Mouse (Mus musculus) liver, postnatal 0 days (tissue): Measurements from ENCODE around the gene Tpst1. TPM values are rescaled to one million over a fixed set of nuclear protein-coding genes. Genes with fewer than 3 reads are reported as not detected.

ENCODE experiments used
- ATAC-seq: fragments of 200-750 bp; cut with Nextera tagmentation; 2 replicates; pipeline ENCODE4 v1.8.0; 2017; ENCODE audit warnings: mild to moderate bottlenecking, moderate library complexity
- DNase-seq: peaks from one replicate; pipeline ENCODE4 v3.0.0-alpha.2; 2016
- H3K27ac ChIP-seq: fragments of 300-500 bp; sonication (generic); 2 replicates; pipeline ENCODE4 v1.5.1; 2014; ENCODE audit warnings: antibody characterized with exemption, moderate library complexity, mild to moderate bottlenecking, low read depth
- H3K27me3 ChIP-seq: fragments of 300-500 bp; sonication (generic); 2 replicates; pipeline ENCODE4 v1.6.1; 2014; ENCODE audit warnings: low read length, control low read depth, mixed read lengths; ENCODE audit not compliant: insufficient read depth
- H3K36me3 ChIP-seq: fragments of 300-500 bp; sonication (generic); replicated peaks from 2 replicates; pipeline ENCODE4 v1.6.1; 2014; ENCODE audit warnings: mild to moderate bottlenecking, control low read depth, low read length, moderate library complexity, mixed read lengths; ENCODE audit not compliant: insufficient read depth
- H3K4me1 ChIP-seq: fragments of 300-500 bp; sonication (generic); 2 replicates; pipeline ENCODE4 v1.6.1; 2014; ENCODE audit warnings: antibody characterized with exemption, mild to moderate bottlenecking, control low read depth; ENCODE audit not compliant: insufficient read depth
- H3K4me2 ChIP-seq: fragments of 300-500 bp; sonication (generic); 2 replicates; pipeline ENCODE4 v1.6.1; 2014; ENCODE audit warnings: low read depth, mild to moderate bottlenecking, low read length, moderate library complexity, mixed read lengths
- H3K4me3 ChIP-seq: fragments of 300-500 bp; sonication (generic); 2 replicates; pipeline ENCODE4 v1.5.1; 2014; ENCODE audit warnings: low read depth, low read length
- H3K9ac ChIP-seq: fragments of 300-500 bp; sonication (generic); replicated peaks from 2 replicates; pipeline ENCODE4 v1.6.1; 2014; ENCODE audit warnings: mild to moderate bottlenecking, moderate library complexity
- H3K9me3 ChIP-seq: fragments of 300-500 bp; sonication (generic); 2 replicates; pipeline ENCODE4 v1.6.1; 2016; ENCODE audit warnings: mild to moderate bottlenecking, control low read depth, low read length, mixed read lengths
- CTCF ChIP-seq: sonication (generic); IDR thresholded peaks from 2 replicates; pipeline ENCODE4 v1.5.1; 2016; ENCODE audit warnings: antibody characterized with exemption, low read depth
- EP300 ChIP-seq: IDR thresholded peaks from 2 replicates; pipeline ENCODE4 v1.6.1; 2016; ENCODE audit warnings: antibody characterized with exemption, low read depth, mild to moderate bottlenecking
- WGBS: fragments of 180-500 bp; shearing (Covaris S2); extraction: QIAGEN DNeasy Blood & Tissue Kit; methylation state at CpG from one replicate; pipeline ENCODE4 v1.1.7; 2014; ENCODE audit not compliant: insufficient replicate concordance; 5-methylcytosine and 5-hydroxymethylcytosine counted together
- polyA plus RNA-seq: library from polyadenylated mRNA; unstranded; fragments of >200 nt; fragmentation: Nextera tagmentation; extraction: Ambion mirVana; gene quantifications from 2 replicates; pipeline ENCODE4 v1.2.1, GENCODE M21; 2015

Tpst1 gene
- polyA plus RNA-seq, 1 experiment from 2014 or later: 23.8 TPM

GRCm38 (mm10) chr5:130120904-130121303, 47.8 kb downstream of the Tpst1 start:
- Histone ChIP-seq H3K4me2 (no peak overlapping the region), H3K9me3 (no peaks in the 10 kb centered on the region), H3K4me3 (no peak overlapping the region), H3K4me1 (no peaks in the 10 kb centered on the region), H3K27me3 (no peaks in the 10 kb centered on the region), H3K9ac (no peak overlapping the region), H3K27ac (no peak overlapping the region), H3K36me3 (no peaks in the 10 kb centered on the region; the same call in 1 of the 2 replicates)
- no peak for TF ChIP-seq EP300
- no peak for TF ChIP-seq CTCF
- 74% methylated on average over 6 of the region's 6 CpGs for WGBS
- ATAC-seq: peak; percentile 51
- DNase-seq: no peak

- Histone ChIP-seq H3K4me1 (no peaks in the 10 kb centered on the region), H3K9ac (no peak overlapping the region), H3K27me3 (no peaks in the 10 kb centered on the region), H3K27ac (no peak overlapping the region), H3K4me2 (no peak overlapping the region), H3K9me3 (no peaks in the 10 kb centered on the region), H3K4me3 (no peak overlapping the region), H3K36me3 (no peaks in the 10 kb centered on the region)
- WGBS: 85% methylated on average over 2 of the region's 2 CpGs
- DNase-seq (no peak), ATAC-seq (no peak)
- TF ChIP-seq EP300: no peak
- no peak for TF ChIP-seq CTCF
Measured at GRCm38 (mm10) chr5:130122355-130122754, 49.2 kb downstream of the Tpst1 start.

- Histone ChIP-seq H3K27ac (no peak overlapping the region), H3K9me3 (no peaks in the 10 kb centered on the region), H3K9ac (no peak overlapping the region), H3K27me3 (no peaks in the 10 kb centered on the region), H3K4me1 (no peaks in the 10 kb centered on the region; the same call in 1 of the 2 replicates), H3K4me2 (no peak overlapping the region), H3K36me3 (no peaks in the 10 kb centered on the region), H3K4me3 (no peak overlapping the region)
- DNase-seq: no peak
- 83% methylated on average over 5 of the region's 5 CpGs for WGBS
- TF ChIP-seq EP300 (no peak), CTCF (no peak)
- no peak for ATAC-seq
Measured at GRCm38 (mm10) chr5:130124271-130124670, 51.1 kb downstream of the Tpst1 start.

GRCm38 (mm10) chr5:130128686-130129523, 55.8 kb downstream of the Tpst1 start:
- WGBS: 68% methylated on average over 11 of the region's 11 CpGs
- TF ChIP-seq CTCF (no peak), EP300 (no peak)
- Histone ChIP-seq H3K9ac (no peak overlapping the region), H3K4me1 (no peaks in the 10 kb centered on the region; the same call in 1 of the 2 replicates), H3K4me2 (0 out of 2 replicates have a peak overlapping the region, but pooled peaks have one; percentile 13), H3K9me3 (no peaks in the 10 kb centered on the region), H3K36me3 (no peaks in the 10 kb centered on the region; the same call in 1 of the 2 replicates), H3K4me3 (no peak overlapping the region), H3K27me3 (no peaks in the 10 kb centered on the region), H3K27ac (no peak overlapping the region)
- ATAC-seq: no peak
- DNase-seq: no peak

- DNase-seq (no peak), ATAC-seq (no peak)
- H3K36me3 ChIP-seq: no peaks in the 10 kb centered on the region; the same call in 1 of the 2 replicates
- H3K27ac ChIP-seq: no peak overlapping the region
- no peak overlapping the region for H3K9ac ChIP-seq
- no peak overlapping the region for H3K4me3 ChIP-seq
- TF ChIP-seq EP300 (no peak), CTCF (no peak)
- 54% methylated on average over 5 of the region's 5 CpGs for WGBS
- 0 out of 2 replicates have a peak overlapping the region, but pooled peaks have one; percentile 13 for H3K4me2 ChIP-seq
- H3K4me1 ChIP-seq: no peaks in the 10 kb centered on the region; the same call in 1 of the 2 replicates
- H3K9me3 ChIP-seq: no peaks in the 10 kb centered on the region
- no peaks in the 10 kb centered on the region for H3K27me3 ChIP-seq
Measured at GRCm38 (mm10) chr5:130129524-130129793, 56.3 kb downstream of the Tpst1 start.

- H3K27ac ChIP-seq: peak overlapping the region; percentile 53
- no peak overlapping the region for H3K4me2 ChIP-seq
- H3K4me3 ChIP-seq: no peak overlapping the region
- no peaks in the 10 kb centered on the region for H3K27me3 ChIP-seq
- TF ChIP-seq CTCF (no peak), EP300 (no peak)
- ATAC-seq: peak; percentile 85
- WGBS: 69% methylated on average over 13 of the region's 13 CpGs
- no peaks in the 10 kb centered on the region for H3K9me3 ChIP-seq
- no peaks in the 10 kb centered on the region; the same call in 1 of the 2 replicates for H3K36me3 ChIP-seq
- no peak overlapping the region for H3K9ac ChIP-seq
- DNase-seq: peak; percentile 31
- H3K4me1 ChIP-seq: no peaks in the 10 kb centered on the region
Measured at GRCm38 (mm10) chr5:130136597-130136996, 63.5 kb downstream of the Tpst1 start.
